Mouse (Mus musculus): ENCODE measurements around the gene Oaz2.

The Oaz2 gene

GRCm38 (mm10) chr9:65641446-65642052 is 26.3 kb upstream of the Oaz2 start:
- TF ChIP-seq GATA4 (IDR thresholded peaks at IDR 0.05; ENCODE audit: insufficient replicate concordance, low read length), result no peak

GRCm38 (mm10) chr9:65642546-65642945 is 25.3 kb upstream of the Oaz2 start:
- TF ChIP-seq GATA4 (IDR thresholded peaks at IDR 0.05; ENCODE audit: insufficient replicate concordance, low read length), result no peak

- no peak for TF ChIP-seq GATA4 (IDR thresholded peaks at IDR 0.05; ENCODE audit: insufficient replicate concordance, low read length)
Measured at GRCm38 (mm10) chr9:65644960-65645359, 22.8 kb upstream of the Oaz2 start.

GRCm38 (mm10) chr9:65645984-65646383 is 21.8 kb upstream of the Oaz2 start:
- TF ChIP-seq GATA4 (IDR thresholded peaks at IDR 0.05; ENCODE audit: insufficient replicate concordance, low read length), result no peak

- no peak for TF ChIP-seq GATA4 (IDR thresholded peaks at IDR 0.05; ENCODE audit: insufficient replicate concordance, low read length)
Measured at GRCm38 (mm10) chr9:65646782-65647181, 21.0 kb upstream of the Oaz2 start.

- TF ChIP-seq GATA4 (IDR thresholded peaks at IDR 0.05; ENCODE audit: insufficient replicate concordance, low read length), result no peak
Measured at GRCm38 (mm10) chr9:65648730-65649129, 19.1 kb upstream of the Oaz2 start.

- no peak for TF ChIP-seq GATA4 (IDR thresholded peaks at IDR 0.05; ENCODE audit: insufficient replicate concordance, low read length)
Measured at GRCm38 (mm10) chr9:65649997-65650396, 17.8 kb upstream of the Oaz2 start.

GRCm38 (mm10) chr9:65653741-65654140 is 14.1 kb upstream of the Oaz2 start:
- no peak for TF ChIP-seq GATA4 (IDR thresholded peaks at IDR 0.05; ENCODE audit: insufficient replicate concordance, low read length)

- TF ChIP-seq GATA4 (IDR thresholded peaks at IDR 0.05; ENCODE audit: insufficient replicate concordance, low read length), result no peak
Measured at GRCm38 (mm10) chr9:65654700-65655237, 13.0 kb upstream of the Oaz2 start.

- no peak for TF ChIP-seq GATA4 (IDR thresholded peaks at IDR 0.05; ENCODE audit: insufficient replicate concordance, low read length)
Measured at GRCm38 (mm10) chr9:65655540-65655939, 12.3 kb upstream of the Oaz2 start.

GRCm38 (mm10) chr9:65657218-65657617 is 10.6 kb upstream of the Oaz2 start:
- TF ChIP-seq GATA4 (IDR thresholded peaks at IDR 0.05; ENCODE audit: insufficient replicate concordance, low read length), result no peak

- TF ChIP-seq GATA4 (IDR thresholded peaks at IDR 0.05; ENCODE audit: insufficient replicate concordance, low read length), result no peak
Measured at GRCm38 (mm10) chr9:65661029-65661428, 6.8 kb upstream of the Oaz2 start.

- TF ChIP-seq GATA4 (IDR thresholded peaks at IDR 0.05; ENCODE audit: insufficient replicate concordance, low read length), result no peak
Measured at GRCm38 (mm10) chr9:65661493-65661892, 6.3 kb upstream of the Oaz2 start.

- no peak for TF ChIP-seq GATA4 (IDR thresholded peaks at IDR 0.05; ENCODE audit: insufficient replicate concordance, low read length)
Measured at GRCm38 (mm10) chr9:65664163-65664562, 3.6 kb upstream of the Oaz2 start.

GRCm38 (mm10) chr9:65666042-65666441 is 1.8 kb upstream of the Oaz2 start:
- no peak; the same call in 1 of the 2 replicates for TF ChIP-seq GATA4 (IDR thresholded peaks at IDR 0.05; ENCODE audit: insufficient replicate concordance, low read length)

GRCm38 (mm10) chr9:65671431-65671931 is 3.7 kb downstream of the Oaz2 start:
- TF ChIP-seq GATA4 (IDR thresholded peaks at IDR 0.05; ENCODE audit: insufficient replicate concordance, low read length), result no peak

- TF ChIP-seq GATA4 (IDR thresholded peaks at IDR 0.05; ENCODE audit: insufficient replicate concordance, low read length), result no peak
Measured at GRCm38 (mm10) chr9:65672996-65673395, 5.2 kb downstream of the Oaz2 start.
